Mouse (Mus musculus) intestine, postnatal 0 days (tissue): Measurements from ENCODE around the gene Cldn8. TPM values are rescaled to one million over a fixed set of nuclear protein-coding genes. Genes with fewer than 3 reads are reported as not detected.

ENCODE experiments used
- ATAC-seq: fragments of 200-750 bp; cut with Nextera tagmentation; 2 replicates; pipeline ENCODE4 v1.8.0; 2017; ENCODE audit warnings: mild to moderate bottlenecking, moderate TSS enrichment, moderate library complexity
- H3K27ac ChIP-seq: fragments of 300-500 bp; sonication (generic); 2 replicates; pipeline ENCODE4 v1.5.1; 2014; ENCODE audit warnings: mild to moderate bottlenecking, low read depth, low read length, moderate library complexity
- H3K27me3 ChIP-seq: fragments of 300-500 bp; sonication (generic); replicated peaks from 2 replicates; pipeline ENCODE4 v1.6.1; 2014; ENCODE audit warnings: low read length, mixed read lengths; ENCODE audit not compliant: control insufficient read depth, insufficient read depth
- H3K36me3 ChIP-seq: fragments of 300-500 bp; sonication (generic); 2 replicates; pipeline ENCODE4 v1.6.1; 2014; ENCODE audit warnings: mild to moderate bottlenecking, moderate library complexity; ENCODE audit not compliant: control insufficient read depth, insufficient read depth
- H3K4me1 ChIP-seq: fragments of 300-500 bp; sonication (generic); replicated peaks from 2 replicates; pipeline ENCODE4 v1.6.1; 2014; ENCODE audit warnings: antibody characterized with exemption, low read length, mixed read lengths; ENCODE audit not compliant: control insufficient read depth, insufficient read depth
- H3K4me2 ChIP-seq: fragments of 300-500 bp; sonication (generic); replicated peaks from 2 replicates; pipeline ENCODE4 v1.6.1; 2014; ENCODE audit warnings: low read depth, mild to moderate bottlenecking, moderate library complexity
- H3K4me3 ChIP-seq: fragments of 300-500 bp; sonication (generic); 2 replicates; pipeline ENCODE4 v1.5.1; 2014; ENCODE audit warnings: low read depth, low read length
- H3K9ac ChIP-seq: fragments of 300-500 bp; sonication (generic); 2 replicates; pipeline ENCODE4 v1.6.1; 2014; ENCODE audit warnings: mild to moderate bottlenecking, low read depth, low read length
- H3K9me3 ChIP-seq: fragments of 300-500 bp; sonication (generic); 2 replicates; pipeline ENCODE4 v1.6.1; 2016; ENCODE audit warnings: mixed run types; ENCODE audit not compliant: control insufficient read depth
- CTCF ChIP-seq: sonication (generic); IDR thresholded peaks from 2 replicates; pipeline ENCODE4 v1.5.1; 2016; ENCODE audit warnings: low read depth, mild to moderate bottlenecking, control low read depth, antibody characterized with exemption, moderate library complexity
- WGBS: fragments of 180-500 bp; shearing (Covaris S2); extraction: QIAGEN DNeasy Blood & Tissue Kit; methylation state at CpG from one replicate; pipeline ENCODE4 v1.1.7; 2014; 5-methylcytosine and 5-hydroxymethylcytosine counted together
- polyA plus RNA-seq: library from polyadenylated mRNA; unstranded; fragments of >200 nt; fragmentation: Nextera tagmentation; extraction: Ambion mirVana; gene quantifications from 2 replicates; pipeline ENCODE4 v1.2.1, GENCODE M21; 2015

Gene Cldn8
- polyA plus RNA-seq, 1 experiment from 2014 or later: 48.9 TPM

GRCm38 (mm10) chr16:88569732-88570131 is 6.7 kb upstream of the Cldn8 start:
- 0 out of 2 replicates have a peak overlapping the region, but pooled peaks have one; percentile 54 for H3K27ac ChIP-seq
- no peak overlapping the region for H3K4me2 ChIP-seq
- no peaks in the 10 kb centered on the region for H3K9me3 ChIP-seq
- no peak for TF ChIP-seq CTCF
- no peak overlapping the region for H3K9ac ChIP-seq
- no peaks in the 10 kb centered on the region for H3K36me3 ChIP-seq
- 0 out of 2 replicates have a peak, but pooled peaks cover 3% of the 10 kb centered on the region for H3K4me1 ChIP-seq
- no peak overlapping the region for H3K4me3 ChIP-seq
- peak; percentile 84 for ATAC-seq
- WGBS: 37% methylated on average over 3 of the region's 3 CpGs
- H3K27me3 ChIP-seq: no peaks in the 10 kb centered on the region

DNA sequence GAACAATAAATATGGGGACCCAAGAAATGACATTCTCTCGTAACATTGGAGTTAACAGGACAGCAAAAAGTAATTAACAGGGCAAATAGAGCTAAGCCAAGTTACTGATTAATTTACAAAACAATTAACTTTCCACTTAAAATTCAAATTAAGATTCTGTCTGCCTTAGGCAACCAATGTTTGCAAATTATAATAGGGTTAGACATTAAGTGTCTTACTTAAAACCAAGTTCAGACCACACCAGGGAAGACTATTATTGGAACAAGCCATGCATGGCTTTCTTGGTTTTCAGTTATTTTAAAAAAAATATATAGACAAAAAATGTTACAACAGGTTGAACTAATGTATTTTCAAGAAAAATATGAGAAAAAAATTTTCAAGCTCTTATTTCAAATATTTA is 6.1 kb upstream of the Cldn8 start:
- 0 out of 2 replicates have a peak, but pooled peaks cover 3% of the 10 kb centered on the region for H3K4me1 ChIP-seq
- no peak overlapping the region for H3K9ac ChIP-seq
- ATAC-seq: no peak
- H3K27ac ChIP-seq: no peak overlapping the region
- no peak overlapping the region for H3K4me2 ChIP-seq
- no peaks in the 10 kb centered on the region for H3K36me3 ChIP-seq
- 51% methylated on average over 1 of the region's 1 CpGs for WGBS
- no peak for TF ChIP-seq CTCF
- H3K4me3 ChIP-seq: no peak overlapping the region
- no peaks in the 10 kb centered on the region for H3K9me3 ChIP-seq
- no peaks in the 10 kb centered on the region for H3K27me3 ChIP-seq

GRCm38 (mm10) chr16:88561617-88562164 is 1.3 kb downstream of the Cldn8 start:
- H3K27ac ChIP-seq: 0 out of 2 replicates have a peak overlapping the region, but pooled peaks have one; percentile 23
- H3K4me3 ChIP-seq: peak overlapping the region; percentile 50

DNA sequence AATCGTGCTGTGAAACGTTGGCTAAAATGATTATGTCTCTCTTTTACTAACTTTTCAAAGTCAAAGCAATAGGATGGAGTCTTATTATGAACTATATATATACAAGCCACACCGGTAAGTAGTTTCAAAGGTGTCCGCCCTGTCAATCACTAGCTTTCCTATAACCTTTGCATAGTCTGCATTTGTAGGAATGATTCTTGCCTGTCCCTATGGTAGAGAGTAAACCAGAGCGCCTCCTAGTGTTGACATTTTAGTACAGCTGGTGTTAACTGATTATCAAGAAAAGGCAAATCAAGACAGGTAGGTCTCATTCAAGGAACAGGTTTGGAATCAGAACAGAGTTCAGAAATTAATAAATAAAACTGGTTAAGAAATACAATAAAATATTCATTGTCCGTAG is 20.5 kb downstream of the Cldn8 start:
- no peaks in the 10 kb centered on the region for H3K4me1 ChIP-seq
- no peak overlapping the region for H3K9ac ChIP-seq
- no peak overlapping the region for H3K27ac ChIP-seq
- no peaks in the 10 kb centered on the region for H3K9me3 ChIP-seq
- peak; percentile 26; the same call in 1 of the 2 replicates for ATAC-seq
- no peak overlapping the region for H3K4me3 ChIP-seq
- peak; percentile 81 for TF ChIP-seq CTCF
- no peak overlapping the region for H3K4me2 ChIP-seq
- H3K27me3 ChIP-seq: no peaks in the 10 kb centered on the region
- no peaks in the 10 kb centered on the region for H3K36me3 ChIP-seq
- WGBS: 59% methylated on average over 6 of the region's 6 CpGs

More at GRCm38 (mm10) chr16:88561617-88562164, 1.3 kb downstream of the Cldn8 start:
- H3K4me1 ChIP-seq: no peaks in the 10 kb centered on the region
- H3K27me3 ChIP-seq: no peaks in the 10 kb centered on the region
- TF ChIP-seq CTCF: no peak
- no peaks in the 10 kb centered on the region for H3K9me3 ChIP-seq
- 30% methylated on average over 6 of the region's 6 CpGs for WGBS
- no peak for ATAC-seq
- H3K9ac ChIP-seq: 0 out of 2 replicates have a peak overlapping the region, but pooled peaks have one; percentile 38
- no peaks in the 10 kb centered on the region for H3K36me3 ChIP-seq
- peak overlapping the region; percentile 63 for H3K4me2 ChIP-seq

GRCm38 (mm10) chr16:88539841-88540487 is 23.0 kb downstream of the Cldn8 start:
- no peak overlapping the region for H3K4me3 ChIP-seq
- no peak overlapping the region for H3K9ac ChIP-seq
- H3K27ac ChIP-seq: no peak overlapping the region
- ATAC-seq: peak; percentile 91
- H3K36me3 ChIP-seq: no peaks in the 10 kb centered on the region
- no peaks in the 10 kb centered on the region for H3K9me3 ChIP-seq
- 41% methylated on average over 3 of the region's 3 CpGs for WGBS
- no peak for TF ChIP-seq CTCF
- no peak overlapping the region for H3K4me2 ChIP-seq
- H3K4me1 ChIP-seq: no peaks in the 10 kb centered on the region
- no peaks in the 10 kb centered on the region for H3K27me3 ChIP-seq

GRCm38 (mm10) chr16:88511348-88511747 is 51.6 kb downstream of the Cldn8 start:
- Histone ChIP-seq H3K4me2 (no peak overlapping the region), H3K4me1 (no peaks in the 10 kb centered on the region), H3K27ac (no peak overlapping the region), H3K4me3 (no peak overlapping the region), H3K9ac (no peak overlapping the region), H3K9me3 (no peaks in the 10 kb centered on the region), H3K27me3 (no peaks in the 10 kb centered on the region), H3K36me3 (no peaks in the 10 kb centered on the region)
- ATAC-seq: no peak
- TF ChIP-seq CTCF: no peak

Other genes with a start within 250 kb of the Cldn8 start
- gene Cldn17, start 56.2 kb downstream of the Cldn8 start, polyA plus RNA-seq: not detected in 2 replicates
- gene Krtap24-1, start 49.1 kb upstream of the Cldn8 start, polyA plus RNA-seq: not detected in 2 replicates
- not detected in 2 replicates for gene 2310079G19Rik, start 64.5 kb upstream of the Cldn8 start, polyA plus RNA-seq
- 0.37 and 2.0 TPM in 2 replicates for gene Krtap26-1, start 84.6 kb upstream of the Cldn8 start, polyA plus RNA-seq
- not detected in 2 replicates for gene Krtap27-1, start 108.5 kb upstream of the Cldn8 start, polyA plus RNA-seq
- gene 2310061N02Rik, start 144.8 kb upstream of the Cldn8 start, polyA plus RNA-seq: not detected in 2 replicates
- not detected in 2 replicates for gene Krtap13-1, start 165.7 kb upstream of the Cldn8 start, polyA plus RNA-seq
- gene Krtap13, start 188.5 kb upstream of the Cldn8 start, polyA plus RNA-seq: not detected in 2 replicates
- gene 2310034C09Rik, start 195.7 kb upstream of the Cldn8 start, polyA plus RNA-seq: not detected in 2 replicates
- gene 2310057N15Rik, start 211.0 kb upstream of the Cldn8 start, polyA plus RNA-seq: not detected in 2 replicates
- gene Gm5965, start 214.7 kb upstream of the Cldn8 start, polyA plus RNA-seq: not detected in 2 replicates
- not detected in 2 replicates for gene Gm20741, start 249.0 kb upstream of the Cldn8 start, polyA plus RNA-seq